Mouse (Mus musculus): ENCODE results near the gene Zfp704. TPM values are rescaled to one million over a fixed set of nuclear protein-coding genes. Genes with fewer than 3 reads are reported as not detected.
A peak's percentile ranks its signal among the peaks of the same experiment; 100 is the strongest.

The Zfp704 gene
- polyA plus RNA-seq, 1 experiment, result 0.80 TPM

DNA sequence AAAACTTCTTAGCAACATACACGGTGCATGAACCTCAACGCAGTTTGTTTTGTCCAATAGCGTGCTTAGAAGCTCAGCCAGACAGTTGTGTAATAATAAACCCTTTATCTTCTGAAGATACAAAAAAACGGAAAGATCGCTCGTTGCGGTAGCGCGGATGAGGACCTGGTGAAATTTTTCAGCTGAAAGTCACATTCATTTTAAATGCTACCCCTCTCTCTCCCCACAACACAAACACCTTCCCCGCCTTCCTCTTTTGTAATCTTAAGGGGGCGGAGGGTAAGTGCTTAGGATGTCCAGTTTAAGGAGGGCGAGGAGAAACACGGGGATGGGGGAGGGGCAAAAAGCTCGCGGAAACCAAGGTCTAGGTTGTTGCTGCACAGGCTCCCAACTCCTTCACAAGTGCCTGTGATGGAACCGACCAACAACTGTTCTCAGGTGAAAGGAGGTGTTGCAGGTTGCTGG is 1.4 kb downstream of the Zfp704 start:
- H3ac ChIP-seq (ENCODE audit: control insufficient read depth, insufficient read length), result peak overlapping the region; percentile 94
- peak overlapping the region; percentile 51 for H3K4me3 ChIP-seq
- TF ChIP-seq MYOG (IDR thresholded peaks at IDR 0.05; ENCODE audit: control insufficient read depth in 1 of 3, insufficient read depth in 1 of 3, insufficient read length in 2 of 3, low read depth in 2 of 3), result no peak
- no peak for TF ChIP-seq TCF12 (IDR thresholded peaks at IDR 0.05; ENCODE audit: insufficient read depth, poor library complexity, severe bottlenecking)
- TF ChIP-seq SRF (IDR thresholded peaks at IDR 0.05; ENCODE audit: control insufficient read depth, insufficient read length, low read depth), result no peak
- TF ChIP-seq E2F4 (IDR thresholded peaks at IDR 0.05; ENCODE audit: insufficient read depth), result no peak
- no peak for TF ChIP-seq USF1 (IDR thresholded peaks at IDR 0.05; ENCODE audit: low read depth)
- no peak for TF ChIP-seq MYOD1 (IDR thresholded peaks at IDR 0.05; ENCODE audit: control insufficient read depth in 1 of 3, insufficient read length in 2 of 3, low read depth in 2 of 3)
- TF ChIP-seq MAX (IDR thresholded peaks at IDR 0.05; ENCODE audit: low read depth), result no peak
- no peak for TF ChIP-seq POLR2AphosphoS2 (IDR thresholded peaks at IDR 0.05; ENCODE audit: insufficient read length, low read depth)
- peak overlapping the region; percentile 81 for H3K4me2 ChIP-seq (ENCODE audit: low read depth)
- H3K36me3 ChIP-seq (ENCODE audit: control insufficient read depth, insufficient read depth), result no peaks in the 10 kb centered on the region
- peaks cover 6% of the 10 kb centered on the region for H3K27me3 ChIP-seq (ENCODE audit: control insufficient read depth, insufficient read depth, insufficient read length)
- H3K79me2 ChIP-seq (ENCODE audit: control insufficient read depth, insufficient read depth), result no peaks in the 10 kb centered on the region

DNA sequence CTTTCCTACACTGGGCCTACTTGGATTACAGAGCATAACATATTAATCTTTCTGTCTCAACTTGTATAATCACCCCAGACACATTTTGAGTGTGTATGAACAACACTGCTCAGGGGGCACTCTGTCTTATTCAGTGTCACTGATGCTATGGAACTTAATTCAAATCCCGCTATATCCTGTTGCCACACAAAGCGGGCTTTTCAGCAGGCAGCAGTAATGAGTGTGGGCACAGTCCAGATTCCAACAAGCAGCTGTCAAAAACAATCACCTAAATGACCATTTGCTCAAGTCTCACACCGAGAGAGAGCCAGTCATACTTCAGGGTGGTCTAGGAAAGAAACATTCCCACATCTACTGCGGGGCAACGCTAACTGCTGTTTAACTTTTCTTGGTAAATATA is 2.2 kb downstream of the Zfp704 start:
- H3K4me3 ChIP-seq, result peak overlapping the region; percentile 51
- H3K36me3 ChIP-seq (ENCODE audit: control insufficient read depth, insufficient read depth), result no peaks in the 10 kb centered on the region
- H3K4me2 ChIP-seq (ENCODE audit: low read depth), result peak overlapping the region; percentile 81
- H3K79me2 ChIP-seq (ENCODE audit: control insufficient read depth, insufficient read depth), result no peaks in the 10 kb centered on the region
- H3K27me3 ChIP-seq (ENCODE audit: control insufficient read depth, insufficient read depth, insufficient read length), result peaks cover 3% of the 10 kb centered on the region
- TF ChIP-seq TCF3 (IDR thresholded peaks at IDR 0.05; ENCODE audit: insufficient read length, low read depth), result no peak
- no peak for TF ChIP-seq POLR2A (IDR thresholded peaks at IDR 0.05; ENCODE audit: insufficient read length, low read depth)
- no peak for TF ChIP-seq E2F4 (IDR thresholded peaks at IDR 0.05; ENCODE audit: insufficient read depth)
- no peak for TF ChIP-seq MYOG (IDR thresholded peaks at IDR 0.05; ENCODE audit: control insufficient read depth in 1 of 3, insufficient read depth in 1 of 3, insufficient read length in 2 of 3, low read depth in 2 of 3)
- TF ChIP-seq MYOD1 (IDR thresholded peaks at IDR 0.05; ENCODE audit: control insufficient read depth in 1 of 3, insufficient read length in 2 of 3, low read depth in 2 of 3), result peak in 2 of 3 experiments; percentile 80 to 86
- no peak for TF ChIP-seq REST (IDR thresholded peaks at IDR 0.05; ENCODE audit: insufficient read depth, insufficient read length)
- TF ChIP-seq SRF (IDR thresholded peaks at IDR 0.05; ENCODE audit: control insufficient read depth, insufficient read length, low read depth), result no peak
- no peak overlapping the region for H3ac ChIP-seq (ENCODE audit: control insufficient read depth, insufficient read length)

DNA sequence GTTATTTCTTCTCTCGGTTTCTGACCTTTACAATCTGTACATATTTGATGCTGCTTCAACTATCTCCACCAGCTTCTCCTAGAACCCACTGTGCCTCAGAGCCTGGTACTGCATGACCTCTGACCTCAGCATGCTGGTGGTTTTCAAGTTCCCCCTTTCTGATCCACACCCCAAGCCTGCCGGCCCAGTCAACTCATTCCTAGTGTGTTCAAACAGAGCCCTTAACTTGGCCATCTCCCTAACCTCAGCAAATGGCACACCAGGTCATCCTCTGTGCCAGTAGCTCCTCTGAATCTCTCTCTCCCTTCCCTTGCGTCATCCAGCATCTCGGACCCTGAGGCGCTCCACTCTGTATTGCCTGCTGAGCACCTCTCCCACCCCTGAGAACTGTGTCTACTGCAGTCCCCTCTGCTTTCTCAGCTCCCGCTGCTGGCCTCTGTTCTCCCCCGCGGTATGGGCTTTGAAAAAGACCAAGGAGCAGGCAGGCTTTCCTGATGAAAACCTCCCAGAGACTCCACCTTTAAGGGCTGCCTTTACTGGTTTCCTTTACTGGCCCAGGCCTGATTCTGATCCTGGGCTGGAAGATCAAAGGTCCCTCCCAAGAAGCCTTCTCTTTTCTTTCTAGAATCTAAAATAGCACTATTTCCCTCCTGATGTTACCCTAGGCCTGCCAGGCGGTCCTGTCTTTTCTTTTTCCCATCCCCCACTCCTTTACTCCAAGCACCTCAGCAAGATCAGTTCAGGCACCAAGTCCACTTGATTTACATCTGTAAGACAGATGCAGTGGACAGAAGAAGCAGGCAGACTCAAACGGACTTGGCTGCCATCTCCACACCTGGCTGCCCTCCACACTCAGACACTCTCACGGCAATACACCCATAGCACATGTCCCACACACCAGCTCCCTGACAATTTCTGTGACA is 3.8 kb downstream of the Zfp704 start:
- Histone ChIP-seq H3K4me3 (no peak overlapping the region), H3K36me3 (ENCODE audit: control insufficient read depth, insufficient read depth) (no peaks in the 10 kb centered on the region), H3ac (ENCODE audit: control insufficient read depth, insufficient read length) (no peak overlapping the region), H3K79me2 (ENCODE audit: control insufficient read depth, insufficient read depth) (no peaks in the 10 kb centered on the region), H3K4me2 (ENCODE audit: low read depth) (no peak overlapping the region), H3K27me3 (ENCODE audit: control insufficient read depth, insufficient read depth, insufficient read length) (no peaks in the 10 kb centered on the region)
- no peak for TF ChIP-seq MYOD1 (IDR thresholded peaks at IDR 0.05; ENCODE audit: control insufficient read depth in 1 of 3, insufficient read length in 2 of 3, low read depth in 2 of 3)
- TF ChIP-seq MAX (IDR thresholded peaks at IDR 0.05; ENCODE audit: low read depth), result no peak
- no peak for TF ChIP-seq POLR2A (IDR thresholded peaks at IDR 0.05; ENCODE audit: insufficient read length, low read depth)
- no peak for TF ChIP-seq POLR2AphosphoS2 (IDR thresholded peaks at IDR 0.05; ENCODE audit: insufficient read length, low read depth)
- no peak for TF ChIP-seq E2F4 (IDR thresholded peaks at IDR 0.05; ENCODE audit: insufficient read depth)
- no peak for TF ChIP-seq TCF3 (IDR thresholded peaks at IDR 0.05; ENCODE audit: insufficient read length, low read depth)
- TF ChIP-seq MYOG (IDR thresholded peaks at IDR 0.05; ENCODE audit: control insufficient read depth in 1 of 3, insufficient read depth in 1 of 3, insufficient read length in 2 of 3, low read depth in 2 of 3), result no peak
- TF ChIP-seq TCF12 (IDR thresholded peaks at IDR 0.05; ENCODE audit: insufficient read depth, poor library complexity, severe bottlenecking), result no peak
- no peak for TF ChIP-seq REST (IDR thresholded peaks at IDR 0.05; ENCODE audit: insufficient read depth, insufficient read length)
- TF ChIP-seq SRF (IDR thresholded peaks at IDR 0.05; ENCODE audit: control insufficient read depth, insufficient read length, low read depth), result no peak
- TF ChIP-seq CEBPB (IDR thresholded peaks at IDR 0.05; ENCODE audit: insufficient read depth, poor library complexity, severe bottlenecking), result no peak
- TF ChIP-seq USF1 (IDR thresholded peaks at IDR 0.05; ENCODE audit: low read depth), result no peak

GRCm38 (mm10) chr3:9604941-9605340 is 4.9 kb downstream of the Zfp704 start:
- no peaks in the 10 kb centered on the region for H3K36me3 ChIP-seq (ENCODE audit: control insufficient read depth, insufficient read depth)
- no peak overlapping the region for H3K4me3 ChIP-seq
- TF ChIP-seq REST (IDR thresholded peaks at IDR 0.05; ENCODE audit: insufficient read depth, insufficient read length) (no peak), MYOG (IDR thresholded peaks at IDR 0.05; ENCODE audit: control insufficient read depth in 1 of 3, insufficient read depth in 1 of 3, insufficient read length in 2 of 3, low read depth in 2 of 3) (no peak), USF1 (IDR thresholded peaks at IDR 0.05; ENCODE audit: low read depth) (no peak), TCF3 (IDR thresholded peaks at IDR 0.05; ENCODE audit: insufficient read length, low read depth) (no peak), CEBPB (IDR thresholded peaks at IDR 0.05; ENCODE audit: insufficient read depth, poor library complexity, severe bottlenecking) (no peak), POLR2A (IDR thresholded peaks at IDR 0.05; ENCODE audit: insufficient read length, low read depth) (no peak), POLR2AphosphoS2 (IDR thresholded peaks at IDR 0.05; ENCODE audit: insufficient read length, low read depth) (no peak), E2F4 (IDR thresholded peaks at IDR 0.05; ENCODE audit: insufficient read depth) (no peak), MYOD1 (IDR thresholded peaks at IDR 0.05; ENCODE audit: control insufficient read depth in 1 of 3, insufficient read length in 2 of 3, low read depth in 2 of 3) (no peak), TCF12 (IDR thresholded peaks at IDR 0.05; ENCODE audit: insufficient read depth, poor library complexity, severe bottlenecking) (no peak), MAX (IDR thresholded peaks at IDR 0.05; ENCODE audit: low read depth) (no peak), SRF (IDR thresholded peaks at IDR 0.05; ENCODE audit: control insufficient read depth, insufficient read length, low read depth) (no peak)
- H3K4me2 ChIP-seq (ENCODE audit: low read depth), result no peak overlapping the region
- H3ac ChIP-seq (ENCODE audit: control insufficient read depth, insufficient read length), result no peak overlapping the region
- no peaks in the 10 kb centered on the region for H3K79me2 ChIP-seq (ENCODE audit: control insufficient read depth, insufficient read depth)
- H3K27me3 ChIP-seq (ENCODE audit: control insufficient read depth, insufficient read depth, insufficient read length), result no peaks in the 10 kb centered on the region
